Mouse (Mus musculus) cerebellum, adult (tissue): ENCODE data around the gene Kcna5.

ENCODE experiments used
- ATAC-seq: cut with Nextera tagmentation; 2 replicates; pipeline ENCODE4 v1.9.2; 2017; ENCODE audit warnings: mild to moderate bottlenecking, moderate library complexity, mixed read lengths; ENCODE audit not compliant: insufficient number of reproducible peaks, low FRiP score, low TSS enrichment

Kcna5 gene

DNA sequence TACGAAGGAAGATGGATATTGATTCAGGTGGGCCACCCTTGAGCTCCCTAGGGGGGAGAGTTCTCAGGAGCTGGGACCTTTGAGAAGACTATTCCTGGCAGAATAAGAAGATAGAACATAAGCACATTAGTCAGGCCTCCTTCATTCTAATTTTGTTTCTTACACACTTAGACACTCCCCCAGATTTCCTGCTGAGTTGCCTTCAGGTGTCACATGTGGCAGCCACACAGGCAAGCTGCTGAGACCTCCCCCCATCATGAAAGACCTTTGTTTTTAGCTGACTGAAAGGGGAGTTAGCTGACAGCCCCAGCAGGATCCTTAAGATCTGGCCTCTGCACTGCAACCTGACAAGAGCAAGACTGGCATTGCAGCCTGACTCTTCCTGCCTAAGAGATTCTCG is 2.3 kb upstream of the Kcna5 start:
- no peak for ATAC-seq

DNA sequence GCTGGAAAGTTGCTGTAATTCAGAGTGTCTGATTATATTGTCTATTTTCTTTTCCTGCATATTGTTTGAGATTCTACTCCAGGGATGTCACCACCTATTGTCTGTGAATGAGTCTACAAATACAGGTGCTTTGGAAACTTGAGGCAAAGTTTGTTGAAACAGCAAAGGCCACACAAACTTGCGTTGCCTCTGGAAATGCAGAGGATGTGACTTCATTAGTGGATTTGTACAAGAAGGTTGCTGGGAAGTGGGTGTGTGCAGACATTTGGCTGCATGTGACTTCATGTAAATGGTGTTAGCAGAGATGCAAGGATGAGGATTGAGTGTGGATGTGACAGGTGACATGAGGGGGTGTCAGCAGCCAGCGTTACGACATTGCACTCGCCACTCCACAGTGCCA is 1.7 kb upstream of the Kcna5 start:
- ATAC-seq, result no peak

DNA sequence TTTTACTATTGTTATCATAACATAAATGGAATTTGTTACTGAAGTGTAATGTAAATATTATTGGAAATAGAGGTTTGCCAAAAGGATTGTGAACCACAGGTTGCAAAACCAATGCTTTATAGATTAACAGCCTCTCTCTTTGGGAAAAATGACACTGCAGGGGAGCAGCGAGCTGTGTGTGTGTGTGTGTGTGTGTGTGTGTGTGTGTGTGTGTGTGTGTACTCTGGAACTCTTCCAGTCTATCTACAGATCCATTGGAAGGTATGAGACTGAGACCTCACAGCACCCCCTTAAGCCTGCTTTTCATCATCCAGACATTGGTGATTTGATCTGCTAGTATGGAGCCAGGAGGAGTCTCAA is 679 bp upstream of the Kcna5 start:
- no peak for ATAC-seq

DNA sequence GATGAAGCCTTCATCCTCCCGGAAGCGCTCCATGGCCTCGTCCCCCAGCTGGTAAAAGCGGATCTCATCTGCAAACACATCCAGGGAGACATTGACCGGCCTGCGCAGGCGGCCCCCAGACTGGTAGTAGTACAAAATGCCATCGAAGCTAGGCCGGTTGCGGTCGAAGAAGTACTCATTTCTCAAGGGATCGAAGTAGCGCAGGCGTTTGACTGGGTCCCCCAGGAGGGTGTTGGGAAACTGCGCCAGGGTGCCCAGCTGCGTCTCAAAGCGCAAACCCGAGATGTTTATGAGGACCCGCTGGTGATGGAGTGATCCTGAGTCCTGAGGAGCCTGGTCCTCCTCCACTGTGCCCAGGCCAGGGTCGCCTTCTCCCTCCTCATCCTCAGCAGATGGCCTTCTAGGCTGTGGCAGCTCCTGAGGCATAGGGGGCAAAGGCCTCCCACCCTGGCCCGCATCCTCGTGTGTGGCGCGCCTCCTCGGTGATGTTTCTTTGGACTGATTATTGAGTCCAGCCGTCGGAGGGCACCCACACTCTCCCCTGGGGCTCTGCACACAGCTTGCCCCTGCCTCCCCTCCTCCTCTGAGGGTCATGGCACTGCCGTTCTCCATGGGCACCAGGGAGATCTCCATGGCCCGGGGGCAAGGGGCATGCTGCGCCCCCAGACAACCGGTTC is 543 bp downstream of the Kcna5 start:
- no peak for ATAC-seq

DNA sequence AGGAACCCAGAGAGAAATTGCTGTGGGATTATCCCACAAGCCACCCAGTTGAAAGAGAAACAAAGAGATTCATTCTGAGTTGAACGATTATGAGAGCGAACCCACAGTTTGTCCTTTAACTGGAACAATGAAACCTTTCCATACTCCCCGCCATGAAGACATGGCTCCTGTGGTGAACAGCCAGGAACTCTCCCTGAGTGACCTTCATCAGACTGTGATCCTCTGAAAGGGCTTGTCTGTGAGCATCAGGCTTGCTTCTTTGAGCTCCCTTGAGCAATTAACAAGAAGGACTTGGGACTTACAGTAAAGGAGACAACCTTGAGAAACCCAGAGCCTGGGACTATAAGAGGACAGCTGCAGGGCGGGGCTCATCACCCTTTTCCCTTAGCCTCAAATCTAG is 3.9 kb downstream of the Kcna5 start:
- no peak for ATAC-seq

DNA sequence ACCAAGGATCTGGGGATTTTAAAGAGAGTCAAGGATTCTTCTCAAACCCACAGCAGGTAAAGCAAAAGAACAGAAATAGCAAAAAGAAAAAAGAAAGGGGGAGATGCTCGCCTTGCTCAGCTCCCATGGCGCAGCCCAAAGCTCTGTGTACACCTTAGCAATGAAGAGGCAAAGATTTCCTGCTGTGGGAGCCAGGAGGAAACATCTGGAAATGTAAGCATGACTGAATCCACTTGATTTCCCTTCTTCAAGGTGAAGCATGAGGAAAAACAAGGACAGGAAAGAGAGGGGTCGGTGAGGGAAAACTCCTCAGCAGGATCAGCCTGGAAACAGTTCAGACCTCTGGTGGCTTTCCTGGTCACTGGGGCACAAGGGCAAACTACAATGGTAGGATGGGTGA is 5.2 kb downstream of the Kcna5 start:
- no peak for ATAC-seq

DNA sequence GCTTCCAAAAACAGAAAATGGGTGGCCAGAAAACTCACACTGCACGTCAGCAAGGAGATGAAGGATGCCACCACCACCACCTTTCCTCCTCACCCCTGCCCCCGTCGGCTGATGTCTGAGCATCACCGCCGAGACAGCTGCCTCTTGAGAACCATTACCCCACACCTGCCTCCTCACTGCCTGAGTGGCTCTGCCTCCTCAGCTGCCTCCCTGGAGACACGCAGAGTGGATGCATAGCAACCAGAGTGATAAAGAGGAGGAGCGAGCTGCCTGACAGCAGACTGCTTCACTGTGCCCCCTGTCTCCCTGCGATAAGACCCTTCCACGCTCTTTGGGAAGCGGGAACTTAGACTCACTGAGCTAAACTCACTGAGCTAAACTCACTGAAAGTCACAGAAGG is 20.5 kb downstream of the Kcna5 start:
- ATAC-seq, result no peak

DNA sequence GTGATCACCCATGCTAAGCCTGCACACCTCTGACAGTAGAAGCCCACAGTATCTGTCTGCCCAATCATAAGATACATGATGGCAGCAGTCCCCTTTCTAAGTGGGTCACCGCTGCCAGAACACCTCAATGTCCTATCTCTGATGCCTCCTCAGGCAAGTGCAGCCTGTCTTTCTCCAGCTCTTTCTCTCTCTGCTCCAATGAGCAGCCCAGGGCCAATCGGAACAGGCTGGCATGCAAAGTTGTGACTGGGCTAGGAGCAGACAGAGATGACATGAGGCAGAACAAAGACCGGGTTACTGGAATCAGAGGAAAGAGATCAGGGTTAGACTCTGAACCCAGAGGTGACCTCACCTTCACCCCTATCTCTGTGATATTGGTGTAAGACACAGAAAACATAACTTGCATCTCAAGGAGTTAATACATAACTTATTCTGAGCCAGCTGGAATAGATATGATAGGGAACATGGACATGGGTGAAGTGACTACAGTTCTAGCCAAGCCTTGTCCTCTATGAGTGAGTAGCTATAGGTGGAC is 21.4 kb downstream of the Kcna5 start:
- ATAC-seq, result no peak

DNA sequence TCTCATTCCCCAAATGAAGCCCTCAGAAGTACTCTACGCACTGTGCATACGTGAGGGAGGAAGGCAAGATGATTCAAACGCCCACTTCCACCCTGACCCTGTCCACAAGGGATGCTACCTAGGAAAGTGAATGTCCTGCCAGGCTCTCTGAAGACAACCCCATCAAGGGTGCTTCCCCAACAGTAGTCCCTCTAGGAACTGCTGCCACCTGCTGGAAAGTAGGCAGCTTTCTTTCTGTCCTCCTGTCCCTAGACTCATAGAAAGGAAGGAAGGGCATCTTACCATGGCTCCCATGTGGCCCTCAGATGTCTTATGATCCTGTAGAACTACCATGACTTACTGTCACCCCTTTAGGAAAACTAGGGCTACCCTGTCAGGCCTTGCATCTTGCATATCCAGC is 22.1 kb downstream of the Kcna5 start:
- no peak for ATAC-seq

DNA sequence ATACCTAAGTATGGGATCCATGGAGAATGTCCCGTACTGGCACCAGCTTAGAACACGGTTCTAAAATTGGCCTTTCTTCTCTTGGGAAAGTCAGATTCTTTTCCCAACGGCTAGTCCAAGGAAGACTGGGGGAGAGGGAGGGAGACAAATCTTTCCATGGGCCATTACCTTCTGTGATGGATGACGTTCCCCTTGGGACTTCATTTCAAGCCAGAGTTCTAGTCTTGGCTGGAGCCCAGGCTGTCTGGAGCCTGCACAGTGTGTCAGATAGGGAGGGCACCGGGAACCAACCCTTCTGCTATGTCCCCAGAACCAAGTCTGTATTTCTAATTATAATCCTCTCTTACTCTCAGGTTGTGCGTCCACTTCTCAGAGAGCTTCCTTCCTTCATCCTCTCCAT is 26.5 kb downstream of the Kcna5 start:
- no peak for ATAC-seq

DNA sequence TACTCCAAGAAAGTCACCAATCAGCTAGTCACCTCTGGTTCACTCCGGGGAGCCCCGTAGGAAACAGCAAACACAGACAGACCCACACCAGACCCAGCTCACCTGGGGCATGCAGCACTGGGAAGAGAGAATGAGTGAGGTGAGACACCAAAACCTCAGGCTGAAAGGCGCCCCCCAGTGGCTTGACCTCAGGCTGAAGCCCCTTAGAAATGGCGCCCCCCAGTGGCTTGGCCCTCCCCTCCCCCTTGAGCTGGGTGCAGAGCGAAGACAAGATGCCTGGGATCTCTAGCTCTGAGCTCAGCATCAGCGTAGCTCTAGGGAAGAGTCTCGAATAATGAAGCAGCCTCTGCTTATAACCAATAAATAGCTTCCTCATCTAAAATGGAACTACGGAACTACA is 31.3 kb downstream of the Kcna5 start:
- ATAC-seq, result no peak

DNA sequence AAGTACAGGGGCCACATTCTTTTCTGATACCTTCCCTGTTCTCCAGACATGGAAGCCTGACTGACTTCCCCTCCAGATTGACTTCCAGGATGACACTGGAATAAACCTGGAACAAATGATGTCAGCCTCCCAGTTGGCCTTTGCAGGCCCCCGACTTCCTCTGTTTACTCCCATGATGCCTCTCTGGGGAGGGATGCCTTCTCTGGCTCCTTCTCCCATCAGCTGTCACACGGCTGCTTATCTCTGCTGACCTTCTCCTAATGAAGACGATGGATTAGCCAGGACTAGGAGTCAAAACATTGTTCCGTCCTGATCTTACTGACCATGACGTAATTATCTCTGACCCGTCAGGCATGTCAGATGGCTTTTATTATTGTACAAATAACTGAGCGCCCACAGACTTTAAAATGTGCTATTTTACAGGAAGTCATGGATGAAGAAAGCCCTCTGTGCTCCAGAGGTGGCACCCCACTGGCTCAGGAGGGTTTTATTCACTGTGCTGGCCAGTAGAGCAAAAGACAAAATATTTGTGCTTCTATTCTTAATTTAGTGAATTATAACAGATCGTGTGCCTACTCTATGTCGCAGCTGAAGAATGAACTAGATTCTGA is 32.4 kb downstream of the Kcna5 start:
- ATAC-seq, result no peak

DNA sequence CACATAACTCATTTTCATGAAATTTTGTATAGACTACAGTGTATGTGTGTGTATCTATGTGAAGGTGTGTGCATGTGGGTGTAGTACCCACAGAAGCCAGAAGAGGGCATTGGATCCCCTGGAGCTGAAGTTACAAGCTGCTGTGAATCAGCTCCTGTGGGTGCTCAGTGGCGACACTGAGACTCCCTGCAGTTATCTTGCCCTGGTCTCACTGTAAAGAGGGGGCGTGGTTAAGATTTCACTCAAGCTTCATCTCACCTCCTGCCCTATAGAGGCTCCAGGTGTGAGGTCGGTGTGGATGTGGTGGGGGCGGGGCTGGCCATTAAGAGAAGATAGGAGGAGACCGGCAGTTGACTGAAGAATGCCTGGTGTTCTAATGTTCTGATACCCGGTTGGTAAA is 34.2 kb downstream of the Kcna5 start:
- ATAC-seq, result no peak

DNA sequence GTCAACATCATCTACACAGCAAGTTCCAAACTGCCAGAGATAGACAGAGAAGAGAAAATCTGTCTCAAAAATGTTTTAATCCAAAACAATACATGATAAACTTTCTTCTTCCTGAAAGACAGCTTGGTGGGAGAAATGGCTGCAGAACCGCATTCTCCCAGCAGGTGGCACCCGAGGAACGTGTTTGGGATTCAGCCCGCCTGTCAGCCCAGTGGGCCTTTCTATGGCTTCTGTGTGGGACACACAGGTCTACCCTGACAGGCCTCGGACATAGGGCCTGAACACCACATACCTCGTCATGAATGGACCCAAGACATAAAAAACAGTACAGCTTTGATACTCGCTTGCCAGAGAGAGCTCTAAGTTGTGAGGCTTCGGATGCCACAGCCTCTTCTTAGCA is 35.1 kb downstream of the Kcna5 start:
- ATAC-seq, result peak; percentile 65; the same call in 1 of the 2 replicates

DNA sequence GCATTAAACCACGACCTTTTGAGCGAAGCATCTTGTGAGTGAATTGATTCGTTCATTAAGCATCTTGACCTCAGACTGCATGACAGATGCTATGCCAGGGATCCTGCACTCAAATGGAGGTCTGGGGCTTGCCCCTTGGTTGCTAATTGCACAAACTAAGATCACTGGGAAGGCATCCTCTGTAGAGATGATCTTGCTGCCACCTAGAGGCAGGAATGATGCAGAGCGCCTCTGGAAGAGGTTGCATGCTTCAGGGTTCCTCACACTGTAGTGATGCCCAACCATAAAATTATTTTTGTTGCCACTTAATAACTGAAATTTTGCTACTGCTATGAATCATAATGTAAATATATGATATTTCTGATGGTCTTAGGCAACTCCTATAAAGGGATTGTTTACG is 37.3 kb downstream of the Kcna5 start:
- 0 out of 2 replicates have a peak, but pooled peaks have one; percentile 56 for ATAC-seq

DNA sequence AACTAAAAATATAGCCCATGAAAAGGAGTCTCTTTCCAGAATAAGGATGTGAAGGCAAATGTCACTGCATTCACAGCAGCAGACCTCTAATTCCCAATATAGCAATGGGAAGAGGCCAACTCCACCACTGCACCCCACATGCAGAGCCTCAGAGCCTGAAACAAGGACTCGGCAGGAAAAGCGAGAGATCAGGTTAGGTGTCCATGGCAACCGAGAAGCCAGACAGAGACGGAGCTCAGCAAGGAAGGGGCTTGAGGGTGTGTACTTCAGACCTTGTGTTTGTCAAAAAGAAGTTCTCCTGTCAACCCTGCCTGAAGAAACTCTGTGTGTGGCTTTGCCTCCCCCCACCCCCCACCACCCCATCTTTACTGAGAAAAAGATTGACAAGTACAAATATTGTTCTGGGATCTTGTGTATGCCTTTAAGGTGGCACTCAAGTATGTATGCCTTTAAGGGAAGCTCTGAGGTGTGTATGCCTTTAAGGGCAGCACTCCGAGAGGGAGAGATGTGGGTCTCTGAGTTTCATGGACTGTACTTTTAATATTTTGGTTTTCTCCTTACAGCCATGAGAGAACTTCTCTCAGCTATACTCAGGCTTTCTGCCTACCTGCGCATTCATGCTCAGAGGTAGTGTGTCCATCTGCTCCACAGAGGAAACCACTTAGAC is 37.9 kb downstream of the Kcna5 start:
- ATAC-seq, result no peak

DNA sequence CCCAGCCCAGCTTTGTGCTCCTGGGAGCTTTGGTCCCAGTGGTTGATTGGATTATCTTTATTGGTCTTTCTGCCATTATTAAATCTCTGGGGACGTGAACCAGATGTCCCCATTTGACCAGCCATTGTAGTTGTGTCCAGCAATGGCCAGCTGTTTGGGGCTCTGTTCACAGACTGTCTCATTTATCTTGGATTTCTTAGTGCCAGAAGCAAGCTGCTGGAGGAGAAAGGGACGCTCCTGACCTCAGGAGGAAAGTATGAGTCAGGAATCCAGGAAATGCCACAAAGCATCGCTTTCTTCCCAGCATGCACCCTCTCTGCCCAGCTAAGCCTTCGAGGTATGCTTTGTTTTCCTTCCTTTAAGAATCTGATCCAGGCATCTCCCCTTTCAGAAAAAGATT is 48.1 kb downstream of the Kcna5 start:
- no peak for ATAC-seq

DNA sequence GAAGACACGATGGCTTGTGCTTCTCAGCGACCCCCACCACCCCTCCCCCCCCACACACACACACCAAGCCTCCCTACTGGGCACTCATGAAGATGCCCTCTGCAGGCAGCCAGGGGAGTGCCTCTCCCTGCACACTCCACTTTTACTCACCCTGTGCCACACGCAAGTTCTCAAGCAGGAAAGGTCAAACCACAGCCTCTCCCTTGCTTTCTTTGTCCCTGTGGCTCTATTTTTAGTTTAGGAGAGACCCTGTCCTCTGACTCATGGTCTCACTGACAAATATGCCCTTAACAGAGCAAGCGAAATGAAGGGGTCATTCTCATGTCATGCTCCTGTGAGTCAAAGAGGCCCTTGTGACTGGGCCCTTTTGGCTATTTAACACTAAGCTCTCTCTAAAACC is 50.3 kb downstream of the Kcna5 start:
- no peak for ATAC-seq

DNA sequence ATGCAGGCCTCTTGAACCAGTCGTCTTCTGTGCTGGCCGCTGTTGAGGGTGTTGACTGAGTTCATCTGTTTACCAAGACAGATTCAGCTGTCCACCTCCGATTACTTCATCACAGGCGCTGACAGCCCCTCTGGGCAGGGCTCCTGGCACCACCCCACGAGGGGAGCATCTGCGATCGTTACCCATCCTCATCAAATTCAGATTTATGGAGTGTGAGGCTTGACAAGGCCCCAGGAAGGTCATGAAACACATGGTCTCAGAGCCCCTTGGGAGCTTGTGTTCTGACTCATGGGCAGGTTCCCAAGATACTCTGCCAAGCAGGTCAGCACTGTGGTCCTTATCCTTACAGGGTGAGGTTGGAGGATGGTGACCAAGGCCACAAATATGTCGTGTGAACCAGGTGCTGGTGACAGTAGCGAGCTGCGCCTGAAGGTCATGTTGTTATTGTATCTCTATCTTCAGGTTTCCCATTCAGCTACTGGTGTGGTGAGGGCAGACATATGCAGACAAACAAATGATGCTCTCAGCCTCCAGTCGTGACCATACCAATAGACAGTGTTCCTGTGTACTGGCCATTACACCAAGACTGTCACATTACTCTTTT is 51.8 kb downstream of the Kcna5 start:
- ATAC-seq, result no peak
